In genomic region chr1:181016532-181017131, GRCm38 (mm10) we compare ENCODE assay signal across 7 mouse cellular contexts. TPM values are rescaled to one million over a fixed set of nuclear protein-coding genes. Genes with fewer than 3 reads are reported as not detected.
DNase-seq lines count a peak whose midpoint lies in the region; ATAC-seq and TF ChIP-seq lines count a peak whose summit lies in the region.

No protein-coding gene starts in this region.

- peak overlapping the region; percentile 100 for H3K4me2 ChIP-seq in heart, embryonic 12.5 days
- H3K4me2 ChIP-seq in kidney, embryonic 16.5 days (replicated peaks; ENCODE audit: low read depth, low read length) = peak overlapping the region; percentile 99
- H3K4me2 ChIP-seq in myocyte (ENCODE audit: low read depth) = peak overlapping the region; percentile 96

- peaks cover 14% of the 10 kb centered on the region; the same call in 1 of the 2 replicates for H3K27me3 ChIP-seq in heart, embryonic 12.5 days (replicated peaks)
- H3K27me3 ChIP-seq in kidney, embryonic 16.5 days (ENCODE audit: insufficient read depth, low read length) = no peaks in the 10 kb centered on the region
- H3K27me3 ChIP-seq in myocyte (ENCODE audit: control insufficient read depth, insufficient read depth, insufficient read length) = no peaks in the 10 kb centered on the region
- no peaks in the 10 kb centered on the region for H3K27me3 ChIP-seq in splenic B cell, adult 2 months (ENCODE audit: control insufficient read depth, insufficient read depth, low read length, poor library complexity, severe bottlenecking)

- DNase-seq in fat pad, adult 2 months (ENCODE audit: extremely low read depth, low read depth, low spot score) = peak; percentile 36
- peak; percentile 42 for DNase-seq in liver
- DNase-seq in splenic B cell, adult 2 months (ENCODE audit: low read depth, low spot score) = peak; percentile 94

- ATAC-seq in heart, embryonic 12.5 days (ENCODE audit: insufficient number of reproducible peaks, low FRiP score) = peak; percentile 82
- peak; percentile 71 for ATAC-seq in kidney, embryonic 16.5 days (ENCODE audit: low FRiP score, low TSS enrichment)

- H3K36me3 ChIP-seq in heart, embryonic 12.5 days = no peaks in the 10 kb centered on the region
- no peaks in the 10 kb centered on the region for H3K36me3 ChIP-seq in kidney, embryonic 16.5 days (ENCODE audit: insufficient read depth, low read length)
- H3K36me3 ChIP-seq in myocyte (ENCODE audit: control insufficient read depth, insufficient read depth) = no peaks in the 10 kb centered on the region
- no peaks in the 10 kb centered on the region for H3K36me3 ChIP-seq in splenic B cell, adult 2 months (ENCODE audit: control insufficient read depth, insufficient read depth, low read length, poor library complexity, severe bottlenecking)

- WGBS in bone marrow, adult 2 months = under 1% methylated on average over 21 of the region's 21 CpGs
- 2% methylated on average over 21 of the region's 21 CpGs for WGBS in heart, embryonic 12.5 days
- WGBS in kidney, embryonic 16.5 days = 4% methylated on average over 21 of the region's 21 CpGs

- no peaks in the 10 kb centered on the region for H3K9me3 ChIP-seq in heart, embryonic 12.5 days (replicated peaks)
- H3K9me3 ChIP-seq in kidney, embryonic 16.5 days (ENCODE audit: low read length) = no peaks in the 10 kb centered on the region

- no peak for TF ChIP-seq CTCF in bone marrow, adult 2 months (IDR thresholded peaks at IDR 0.05; ENCODE audit: control insufficient read depth, insufficient read depth, low read length)

- H3K79me2 ChIP-seq in myocyte (ENCODE audit: control insufficient read depth, insufficient read depth) = no peaks in the 10 kb centered on the region

- peak overlapping the region; percentile 73 for H3K27ac ChIP-seq in bone marrow, adult 2 months (ENCODE audit: control insufficient read depth, insufficient read depth, low read depth, low read length, poor library complexity)
- peak overlapping the region; percentile 78 for H3K27ac ChIP-seq in heart, embryonic 12.5 days (ENCODE audit: poor library complexity, severe bottlenecking)
- 0 out of 2 replicates have a peak overlapping the region, but pooled peaks have one; percentile 51 for H3K27ac ChIP-seq in kidney, embryonic 16.5 days (ENCODE audit: low read length)

- H3K9ac ChIP-seq in heart, embryonic 12.5 days = peak overlapping the region; percentile 80
- H3K9ac ChIP-seq in kidney, embryonic 16.5 days (replicated peaks; ENCODE audit: low read length) = peak overlapping the region; percentile 56

- peak overlapping the region; percentile 71 for H3K4me3 ChIP-seq in bone marrow, adult 2 months (replicated peaks; ENCODE audit: control insufficient read depth, low read depth, low read length)
- H3K4me3 ChIP-seq in heart, embryonic 12.5 days = peak overlapping the region; percentile 64
- peak overlapping the region; percentile 53 for H3K4me3 ChIP-seq in kidney, embryonic 16.5 days (ENCODE audit: low read length)
- peak overlapping the region; percentile 38 for H3K4me3 ChIP-seq in myocyte

- H3K4me1 ChIP-seq in bone marrow, adult 2 months (ENCODE audit: control insufficient read depth, insufficient read depth, low read length) = no peaks in the 10 kb centered on the region
- H3K4me1 ChIP-seq in heart, embryonic 12.5 days (replicated peaks) = peaks cover 28% of the 10 kb centered on the region
- peaks cover 30% of the 10 kb centered on the region for H3K4me1 ChIP-seq in kidney, embryonic 16.5 days (ENCODE audit: insufficient read depth, low read length)

- no peak overlapping the region for H3ac ChIP-seq in myocyte (ENCODE audit: control insufficient read depth, insufficient read length)

- TF ChIP-seq POLR2A in bone marrow, adult 2 months (IDR thresholded peaks at IDR 0.05; ENCODE audit: borderline replicate concordance, control insufficient read depth, low read depth, low read length) = no peak
- TF ChIP-seq POLR2A in myocyte (IDR thresholded peaks at IDR 0.05; ENCODE audit: insufficient read length, low read depth) = peak; percentile 59

TF ChIP-seq in myocyte, 11 proteins besides CTCF, POLR2A, EP300 and RAD21:
- TF ChIP-seq MYOD1 (IDR thresholded peaks at IDR 0.05; ENCODE audit: control insufficient read depth in 1 of 3, insufficient read length in 2 of 3, low read depth in 2 of 3) = no peak
- no peak for TF ChIP-seq TCF3 (IDR thresholded peaks at IDR 0.05; ENCODE audit: insufficient read length, low read depth)
- TF ChIP-seq USF1 (IDR thresholded peaks at IDR 0.05; ENCODE audit: low read depth) = peak; percentile 75
- peak; percentile 15 for TF ChIP-seq MAX (IDR thresholded peaks at IDR 0.05; ENCODE audit: low read depth)
- TF ChIP-seq POLR2AphosphoS2 (IDR thresholded peaks at IDR 0.05; ENCODE audit: insufficient read length, low read depth) = peak; percentile 30
- TF ChIP-seq SRF (IDR thresholded peaks at IDR 0.05; ENCODE audit: control insufficient read depth, insufficient read length, low read depth) = no peak
- TF ChIP-seq TCF12 (IDR thresholded peaks at IDR 0.05; ENCODE audit: insufficient read depth, poor library complexity, severe bottlenecking) = no peak
- TF ChIP-seq E2F4 (IDR thresholded peaks at IDR 0.05; ENCODE audit: insufficient read depth) = peak; percentile 52
- no peak for TF ChIP-seq MYOG (IDR thresholded peaks at IDR 0.05; ENCODE audit: control insufficient read depth in 1 of 3, insufficient read depth in 1 of 3, insufficient read length in 2 of 3, low read depth in 2 of 3)
- no peak for TF ChIP-seq REST (IDR thresholded peaks at IDR 0.05; ENCODE audit: insufficient read depth, insufficient read length)
- no peak for TF ChIP-seq CEBPB (IDR thresholded peaks at IDR 0.05; ENCODE audit: insufficient read depth, poor library complexity, severe bottlenecking)
TF ChIP-seq in myocyte: peak in this region for 4.

RNA-seq across cellular contexts. Expression of gene Ephx1, which starts 4.1 kb away (rescaled TPM):
- 7.2 and 13.4 TPM in 2 replicates for polyA plus RNA-seq in bone marrow, adult 2 months (2011; ENCODE audit: insufficient read depth, insufficient read length, low replicate concordance, missing spikeins)
- polyA plus RNA-seq in heart, embryonic 12.5 days (2016; fragmentation: Nextera tagmentation; extraction: Ambion mirVana) = 5.0 and 5.1 TPM in 2 replicates
- polyA plus RNA-seq in kidney, embryonic 16.5 days (2015; fragmentation: Nextera tagmentation; extraction: Ambion mirVana) = 7.1 and 8.3 TPM in 2 replicates
- 116 TPM for polyA plus RNA-seq in myocyte (2012; fragmentation: generic; extraction: Trizol)

RNA-seq across cellular contexts. Expression of gene 9130409I23Rik, which starts 34.4 kb away (rescaled TPM):
- not detected in 2 replicates for polyA plus RNA-seq in bone marrow, adult 2 months (2011; ENCODE audit: insufficient read depth, insufficient read length, low replicate concordance, missing spikeins)
- not detected in 2 replicates for polyA plus RNA-seq in heart, embryonic 12.5 days (2016; fragmentation: Nextera tagmentation; extraction: Ambion mirVana)
- polyA plus RNA-seq in kidney, embryonic 16.5 days (2015; fragmentation: Nextera tagmentation; extraction: Ambion mirVana) = 0.09 TPM in 1 of 2 replicates, not detected in the other
- not detected for polyA plus RNA-seq in myocyte (2012; fragmentation: generic; extraction: Trizol)

Comparison
In these comparisons a context has a peak if more than half of its experiments do, and no peak if none do; other contexts are left out.
1. Peak in every context shown above with its lines: DNase-seq, ATAC-seq, H3K4me3 ChIP-seq and H3K27ac ChIP-seq.
2. DNase-seq: peak in every context shown above with its lines; median percentile 94 in splenic B cell, adult 2 months; 42 in liver; 36 in fat pad, adult 2 months.